Mouse (Mus musculus) adrenal gland, adult (tissue): Measurements from ENCODE around the gene Gm17387.
A peak's percentile ranks its signal among the peaks of the same experiment; 100 is the strongest.

ENCODE experiments used
- DNase-seq, 2 experiments: peaks; one replicate each; pipeline ENCODE4 v3.0.0; 2022 to 2023; ENCODE audit warnings: low spot score in 1 of 2; ENCODE audit not compliant: inconsistent age in 2 of 2

Gm17387 gene

GRCm38 (mm10) chr7:141047581-141048225, 18.8 kb downstream of the Gm17387 start:
- peak; percentile 81 to 91 for DNase-seq

DNA sequence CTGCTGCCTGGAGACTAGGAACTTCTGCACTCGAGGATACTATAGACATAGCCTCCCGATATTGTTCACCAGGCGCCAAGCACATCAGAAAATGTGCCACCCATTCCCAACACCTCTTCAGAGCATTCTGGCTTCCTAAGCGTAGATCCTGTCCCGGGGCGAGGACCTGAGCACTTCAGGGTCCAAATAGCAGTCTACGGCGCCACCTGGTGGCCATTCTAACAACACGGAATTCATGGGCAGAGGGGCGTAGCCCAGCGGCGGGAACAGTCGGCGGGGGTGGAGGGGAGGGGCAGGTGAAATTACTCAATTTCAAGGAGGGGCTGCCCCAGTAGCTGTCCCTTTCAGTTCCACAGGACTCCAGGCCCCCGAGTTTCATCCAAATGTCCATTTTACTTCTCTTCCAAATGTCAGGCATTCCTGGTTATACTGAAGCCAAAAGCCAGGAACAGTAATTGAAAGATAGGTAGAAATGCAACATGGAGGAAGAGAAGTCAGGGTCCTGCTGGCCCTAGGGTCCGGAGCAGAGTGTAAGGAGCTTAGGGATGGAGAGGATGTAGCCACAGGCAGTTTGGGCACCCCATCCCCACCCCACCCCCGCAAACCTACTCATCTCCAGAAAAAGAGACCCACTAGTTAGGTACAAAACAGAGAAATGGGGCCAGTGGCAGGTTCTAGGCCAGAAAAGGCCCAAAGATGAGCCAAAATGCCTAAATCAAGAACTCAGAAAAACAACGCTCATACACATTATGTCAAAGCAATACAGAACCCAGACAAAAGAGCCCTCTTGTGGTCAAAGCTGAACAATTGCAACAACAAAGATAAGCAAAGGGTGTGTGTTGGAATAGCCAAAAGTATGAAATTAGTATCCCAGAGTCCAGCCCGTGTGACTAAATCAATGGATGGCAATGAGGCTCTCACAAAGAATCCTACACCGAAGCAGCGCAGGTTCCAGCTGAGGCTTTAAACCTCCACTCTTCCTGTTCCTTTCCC, 19.6 kb downstream of the Gm17387 start:
- peak; percentile 90 to 97 for DNase-seq

- DNase-seq: peak in 1 of 2 experiments; percentile 38
Observed at GRCm38 (mm10) chr7:141049326-141049725, 20.4 kb downstream of the Gm17387 start.

DNA sequence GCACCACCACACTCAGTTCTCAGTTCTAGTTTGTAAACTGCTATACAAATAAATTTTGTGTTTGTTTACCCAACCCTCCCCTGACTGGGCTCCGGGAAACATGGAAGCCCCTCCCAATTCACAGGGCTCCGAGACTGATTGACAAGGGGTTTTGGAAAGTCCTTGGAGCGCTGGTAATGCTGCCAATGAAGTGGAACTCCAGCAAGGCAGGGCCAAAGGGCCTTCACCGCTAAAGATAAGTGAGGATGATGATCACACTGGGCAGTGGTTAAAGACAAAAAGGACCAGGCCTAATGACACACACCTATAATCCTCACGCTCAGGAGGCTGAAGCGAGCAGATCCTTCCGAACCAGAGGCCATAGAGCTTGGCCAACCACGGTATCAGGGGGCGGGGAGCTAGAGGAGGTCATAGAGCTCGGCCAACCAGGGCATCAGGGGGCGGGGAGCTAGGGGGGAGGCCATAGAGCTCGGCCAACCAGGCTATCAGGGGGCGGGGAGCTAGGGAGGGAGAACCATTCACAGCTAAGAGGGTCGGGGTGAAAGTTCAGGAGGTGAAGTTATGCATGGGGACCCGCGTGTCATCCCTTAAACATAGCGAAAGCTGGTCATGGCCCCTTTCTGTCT, 22.2 kb downstream of the Gm17387 start:
- peak in 1 of 2 experiments; percentile 56 for DNase-seq

- DNase-seq: no peak
Observed at GRCm38 (mm10) chr7:141052016-141052415, 23.1 kb downstream of the Gm17387 start.

- DNase-seq: no peak
Observed at GRCm38 (mm10) chr7:141052421-141052820, 23.5 kb downstream of the Gm17387 start.

DNA sequence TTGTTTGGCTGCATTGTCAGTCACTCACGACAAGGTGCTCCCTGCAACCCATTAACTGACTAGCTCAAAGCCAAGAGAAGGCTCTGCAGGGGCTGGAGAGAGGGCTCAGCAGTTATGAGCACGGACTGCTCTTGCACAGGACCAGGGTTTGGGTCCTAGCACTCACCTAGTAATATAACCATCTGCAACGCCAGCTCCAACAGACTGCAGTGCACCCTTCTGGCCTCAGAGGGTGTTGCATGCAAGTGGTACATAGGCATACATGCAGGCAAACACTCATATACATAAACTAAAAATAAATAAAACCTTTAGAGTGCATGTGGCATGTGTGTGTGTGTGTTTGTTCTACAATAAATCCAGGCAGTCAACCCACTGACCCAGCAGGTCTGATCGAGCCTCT, 26.9 kb downstream of the Gm17387 start:
- DNase-seq: no peak

- DNase-seq: no peak
Observed at GRCm38 (mm10) chr7:141056976-141057375, 28.0 kb downstream of the Gm17387 start.

DNA sequence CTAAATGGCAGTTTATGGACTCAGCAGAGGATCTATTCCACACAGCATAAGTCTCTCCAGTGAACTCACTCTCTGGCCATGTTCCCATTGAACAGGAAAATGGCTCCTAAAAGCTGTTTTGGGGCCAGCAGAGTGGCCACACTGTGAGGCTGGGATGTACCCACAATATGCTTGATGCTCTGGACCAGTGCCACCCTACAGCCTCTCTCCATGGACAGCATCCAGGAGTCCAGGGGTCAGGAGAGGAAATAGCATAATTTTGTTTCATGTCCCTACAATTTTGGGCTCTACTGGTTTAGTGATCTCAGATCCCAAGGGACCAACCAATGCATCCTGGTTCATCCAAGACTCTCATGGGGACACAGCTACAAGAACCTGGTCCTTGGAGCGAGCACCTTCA, 28.6 kb downstream of the Gm17387 start:
- DNase-seq: no peak

DNA sequence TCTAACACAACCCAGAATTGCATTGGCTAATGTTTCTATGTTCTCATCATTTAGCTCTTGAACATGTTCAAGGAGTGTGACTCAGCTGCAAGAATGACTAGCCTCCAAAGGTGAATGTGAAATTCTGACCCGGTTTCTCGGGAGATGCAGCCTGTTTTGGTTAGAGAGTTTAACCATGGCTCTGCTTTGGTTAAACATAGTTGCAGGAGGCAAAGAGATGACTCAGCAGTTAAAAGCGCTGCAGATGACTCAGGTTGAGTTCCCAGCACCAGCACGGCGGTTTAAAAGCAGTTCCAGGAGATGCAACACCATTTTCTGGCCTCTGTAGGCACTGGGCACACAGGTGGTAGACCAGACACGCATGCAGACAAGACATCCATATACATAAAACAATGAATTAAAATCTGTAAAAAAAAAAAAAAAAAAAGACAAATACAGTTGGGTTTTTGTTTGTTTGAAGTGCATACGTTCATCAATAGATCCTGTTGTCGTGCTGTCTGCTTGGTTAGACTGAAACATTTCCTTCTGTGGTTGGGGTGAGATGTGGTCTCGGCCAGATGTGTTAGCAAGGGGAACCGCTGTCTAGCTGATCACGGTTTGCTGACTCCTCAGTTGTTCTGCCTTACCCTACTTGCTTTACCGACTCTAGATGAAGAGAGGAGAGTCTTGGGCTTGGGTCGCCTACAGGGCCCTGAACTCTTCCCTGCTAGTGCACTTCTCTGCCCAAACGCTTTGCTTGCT, 29.8 kb downstream of the Gm17387 start:
- DNase-seq: no peak

DNA sequence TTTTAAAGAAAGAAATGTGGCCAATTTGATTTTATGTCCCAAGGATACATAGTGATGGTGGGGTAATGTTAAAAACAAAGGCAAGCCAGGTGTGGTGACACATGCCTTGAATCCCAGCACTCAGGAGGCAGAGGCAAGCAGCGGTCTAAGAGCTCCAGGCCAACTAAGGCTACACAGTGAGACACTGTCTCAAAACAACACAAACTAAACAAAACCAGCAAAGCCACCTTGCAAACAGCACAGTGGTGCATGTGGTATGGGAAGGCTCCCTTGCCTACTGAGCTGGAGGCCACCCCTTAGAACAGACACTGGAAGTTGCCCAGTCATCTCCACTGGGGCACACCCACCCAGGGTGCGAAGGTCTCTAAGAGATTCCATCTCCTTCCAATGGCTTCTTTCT, 31.0 kb downstream of the Gm17387 start:
- DNase-seq: no peak

DNA sequence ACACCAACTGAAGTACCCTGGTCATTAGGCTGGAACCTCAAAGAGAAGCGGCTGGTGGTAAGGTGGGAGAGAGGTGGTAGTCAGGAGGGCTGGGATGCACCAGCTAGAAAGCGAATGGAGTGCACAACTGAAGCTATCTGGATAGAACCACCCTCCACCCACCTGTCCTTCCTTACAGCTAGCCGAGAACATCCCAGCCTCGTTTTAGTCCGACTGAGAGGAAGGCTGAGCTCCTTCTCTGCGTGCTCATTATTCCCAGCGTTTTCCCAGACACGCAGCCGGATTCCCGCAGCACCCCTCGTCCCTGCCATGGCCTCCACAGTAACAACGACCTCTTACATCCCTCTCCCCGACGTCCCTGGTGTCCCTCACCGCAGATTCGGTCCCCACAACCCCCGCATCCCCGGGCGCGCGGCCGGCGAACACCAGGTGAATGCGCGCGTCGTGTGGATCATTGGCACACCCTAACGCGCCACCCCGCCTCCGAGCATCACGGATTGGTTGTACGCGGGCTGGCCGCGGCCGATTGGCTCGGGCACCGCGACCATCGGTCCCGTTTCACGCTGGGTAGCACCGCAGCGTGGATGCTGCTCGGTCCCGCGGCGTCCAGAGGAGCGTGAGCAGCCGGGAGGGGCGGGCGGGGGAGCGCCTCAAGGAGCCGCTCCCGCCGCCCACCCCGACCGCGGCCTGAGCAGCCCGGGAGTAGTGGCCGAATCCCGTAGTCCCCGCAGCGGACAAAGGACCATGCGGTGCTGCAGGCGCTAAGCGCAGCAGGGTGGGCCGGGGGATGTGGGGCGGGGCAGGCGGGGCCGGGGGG, 31.7 kb downstream of the Gm17387 start, which contains the start of gene B4galnt4:
Gene B4galnt4, plus strand, starts transcription at position 679 of the 817 bp plus-strand sequence.
- peak; percentile 76 to 82 for DNase-seq

DNA sequence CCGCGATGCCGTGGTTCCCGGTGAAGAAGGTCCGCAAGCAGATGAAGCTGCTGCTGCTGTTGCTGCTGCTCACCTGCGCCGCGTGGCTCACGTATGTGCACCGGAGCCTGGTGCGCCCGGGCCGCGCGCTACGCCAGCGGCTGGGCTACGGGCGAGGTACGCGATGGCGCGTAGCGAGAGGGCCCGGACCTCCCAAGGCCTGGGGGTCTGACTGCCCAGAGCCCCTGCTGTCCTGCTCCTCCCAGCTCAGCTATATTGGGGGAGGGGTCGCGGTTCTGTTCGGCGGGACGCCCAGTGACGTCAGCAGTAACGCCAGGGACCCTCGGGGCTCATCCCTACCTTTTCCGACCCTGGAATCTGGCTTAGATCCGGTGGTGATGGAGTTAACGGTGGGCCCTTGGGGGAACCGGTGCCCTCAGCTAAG, 32.4 kb downstream of the Gm17387 start:
- no peak for DNase-seq

- no peak for DNase-seq
Observed at GRCm38 (mm10) chr7:141062525-141062924, 33.6 kb downstream of the Gm17387 start.

- no peak for DNase-seq
Observed at GRCm38 (mm10) chr7:141063353-141063752, 34.4 kb downstream of the Gm17387 start.

GRCm38 (mm10) chr7:141064175-141064574, 35.2 kb downstream of the Gm17387 start:
- DNase-seq: no peak

DNA sequence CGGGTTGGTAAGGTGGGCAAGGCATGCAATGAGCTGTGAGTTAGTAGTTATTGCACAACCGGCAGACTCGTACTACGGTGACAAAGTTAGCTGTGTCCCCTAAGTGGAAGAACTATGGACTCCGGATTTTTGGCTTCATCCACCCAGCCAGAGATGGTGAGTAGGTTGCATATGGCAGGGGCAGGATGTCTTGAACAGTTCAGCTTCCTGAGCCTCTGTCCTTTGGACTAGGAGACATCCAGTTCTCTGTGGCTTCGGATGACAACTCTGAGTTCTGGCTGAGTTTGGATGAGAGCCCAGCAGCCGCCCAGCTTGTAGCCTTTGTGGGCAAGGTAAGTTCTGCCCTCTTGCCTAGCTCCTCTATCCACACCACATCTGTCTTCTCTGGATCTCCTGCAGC, 35.6 kb downstream of the Gm17387 start:
- no peak for DNase-seq

- no peak for DNase-seq
Observed at GRCm38 (mm10) chr7:141068351-141068750, 39.4 kb downstream of the Gm17387 start.

GRCm38 (mm10) chr7:141070058-141070862, 41.3 kb downstream of the Gm17387 start:
- peak; percentile 72 to 92 for DNase-seq
